Mouse (Mus musculus) fibroblast of lung, adult 2 months (primary cell): ENCODE measurements around the gene Pkd1l3.

Experiments used
- DNase-seq: peaks from one replicate; pipeline ENCODE4 v3.0.0-alpha.2; 2011; ENCODE audit warnings: low read depth

Pkd1l3 gene

DNA sequence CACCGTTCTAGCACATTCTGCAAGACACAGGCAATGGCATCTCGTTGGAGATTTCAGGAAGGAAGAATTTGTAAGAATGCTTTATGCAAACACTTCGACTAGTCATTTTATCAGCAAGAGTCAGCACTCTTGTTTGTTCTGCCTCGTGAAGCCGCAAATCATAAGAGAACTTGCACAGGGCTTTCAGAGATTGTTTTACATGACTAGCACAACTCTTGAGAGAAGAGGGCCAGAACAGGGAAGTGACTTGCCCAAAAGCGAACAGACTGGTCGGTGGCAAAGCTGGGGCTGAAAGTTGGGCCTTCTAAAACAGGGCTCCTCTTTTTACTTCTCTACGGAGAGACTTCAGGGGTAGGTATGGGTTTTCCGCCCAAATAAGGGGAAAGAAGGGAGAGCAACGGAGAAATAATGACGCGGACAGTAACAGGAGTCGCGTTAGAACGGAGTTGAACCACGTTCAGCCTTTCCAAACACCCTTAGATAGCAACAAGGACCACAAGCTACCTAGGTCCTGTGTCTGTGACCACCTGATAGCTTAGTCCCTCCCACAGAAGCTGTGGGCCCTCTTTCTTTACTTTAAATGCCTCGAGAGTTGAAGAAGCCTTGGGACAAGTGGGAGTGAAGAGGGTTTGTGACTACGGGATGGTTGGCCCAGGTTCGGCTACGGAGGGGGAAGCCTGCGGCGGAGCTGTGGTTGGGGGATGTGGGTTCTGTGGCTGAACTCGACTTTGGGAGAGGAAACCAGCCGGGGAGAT is 90.4 kb downstream of the Pkd1l3 start:
- DNase-seq: no peak

GRCm38 (mm10) chr8:109705320-109706075 is 91.2 kb downstream of the Pkd1l3 start, which contains the start of gene Zfp821:
Zfp821 (plus strand) TSS chr8:109705546.
- DNase-seq: peak; percentile 46

DNA sequence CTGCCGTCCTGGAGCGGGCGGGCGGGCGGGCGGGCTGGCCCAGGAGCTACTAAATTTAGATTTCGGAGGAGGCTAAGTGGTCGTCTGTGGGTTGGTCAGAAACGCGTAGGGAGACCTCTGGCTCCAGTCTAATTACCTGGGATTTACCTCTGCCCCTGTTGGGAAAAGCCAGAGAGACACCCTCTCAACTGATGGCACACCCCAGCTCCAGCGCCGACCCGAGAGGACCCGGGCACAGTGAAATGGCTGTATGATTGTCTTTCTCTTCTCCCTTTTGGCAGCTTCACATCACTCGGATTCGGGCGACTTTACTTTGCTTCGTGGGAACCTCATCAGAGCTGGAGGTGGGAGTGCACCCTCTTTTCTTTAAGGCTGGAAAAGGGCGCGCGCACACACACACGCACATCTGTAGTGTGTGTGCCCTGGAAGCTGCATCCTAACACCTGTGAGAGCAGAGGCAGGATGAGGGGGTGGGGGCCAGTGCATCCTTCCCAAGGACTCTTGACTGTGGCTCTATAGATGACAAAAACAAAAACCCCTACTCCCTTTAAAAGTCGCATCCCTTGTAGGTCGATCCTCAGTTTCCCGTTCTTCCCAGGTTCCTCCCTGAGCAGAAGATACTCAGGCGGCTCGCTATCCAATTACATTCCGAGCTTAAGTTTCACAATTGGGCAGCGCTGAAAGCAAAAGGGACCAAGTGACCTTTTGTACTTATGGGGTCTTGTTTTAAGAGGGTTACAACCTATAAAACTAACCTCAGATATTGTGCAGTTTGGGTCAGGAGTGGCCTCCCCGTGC is 92.0 kb downstream of the Pkd1l3 start:
- no peak for DNase-seq

GRCm38 (mm10) chr8:109706874-109707237 is 92.5 kb downstream of the Pkd1l3 start:
- DNase-seq: peak; percentile 27

DNA sequence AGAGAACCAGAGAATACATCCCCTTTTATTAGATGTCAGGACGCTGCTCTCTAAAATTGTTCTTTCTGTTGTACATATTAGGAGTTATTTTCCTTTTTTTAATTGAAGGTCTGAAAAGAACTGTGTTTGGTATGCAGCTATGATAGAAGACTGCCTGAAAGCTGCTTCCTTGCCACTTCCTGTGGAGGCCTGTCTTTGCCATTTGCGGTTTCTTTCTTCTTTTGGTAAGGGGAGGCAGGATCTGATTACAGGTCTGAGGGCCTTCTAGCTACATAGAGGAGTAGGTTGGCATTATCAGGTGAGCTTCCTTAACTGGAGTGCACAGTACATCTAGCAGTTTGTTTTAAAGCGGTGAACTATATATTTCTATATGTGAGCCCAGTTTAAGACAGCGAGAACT is 93.6 kb downstream of the Pkd1l3 start:
- DNase-seq: no peak

DNA sequence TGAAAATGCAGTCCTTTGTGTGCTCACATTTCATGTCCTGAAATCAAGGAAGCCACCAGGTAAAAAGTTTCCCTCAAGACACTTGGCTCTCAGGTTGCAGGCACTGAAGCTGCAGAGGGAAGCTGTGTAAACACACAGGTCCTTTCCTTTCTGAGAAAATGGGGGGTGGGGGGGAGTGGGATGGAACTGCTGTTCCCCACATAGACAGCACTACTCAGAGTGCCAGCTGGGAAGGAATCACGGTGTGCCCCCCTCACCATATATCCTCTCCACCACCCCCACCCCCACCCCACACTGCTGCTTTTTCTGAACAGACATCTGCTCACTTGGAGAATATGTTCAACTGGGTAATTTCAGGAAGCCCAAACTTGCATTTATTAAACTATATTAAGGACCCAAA is 98.2 kb downstream of the Pkd1l3 start:
- no peak for DNase-seq

- no peak for DNase-seq
Measured at GRCm38 (mm10) chr8:109714961-109715360, 100.6 kb downstream of the Pkd1l3 start.
